Mouse (Mus musculus) left cerebral cortex, postnatal 10 days (tissue): ENCODE data around the gene Zfp800. TPM values are rescaled to one million over a fixed set of nuclear protein-coding genes. Genes with fewer than 3 reads are reported as not detected.
A peak's percentile ranks its signal among the peaks of the same experiment; 100 is the strongest.

ENCODE experiments used
- DNase-seq, 2 experiments: peaks; one replicate each; pipeline ENCODE4 v3.0.0; 2021 to 2022; ENCODE audit warnings: low spot score in 2 of 2, mixed read lengths in 1 of 2; ENCODE audit errors: extremely low spot score in 1 of 2
- intact Hi-C: fragments of 180-260 bp; cut with DNase I; formaldehyde crosslinking; loops from one replicate; pipeline ENCODE4 v1.15.1; 2025
- total RNA-seq, 2 experiments: library from RNA; stranded (reverse); gene quantifications; 2 replicates each; pipeline ENCODE4 v1.2.3; 2021

The Zfp800 gene
- total RNA-seq, 2 experiments from 2014 or later: 14.2 to 16.0 TPM

- intact Hi-C loops: no loop called here
- DNase-seq: no peak
These were observed 75.4 kb downstream of the Zfp800 start for GRCm38 (mm10) chr6:28322399-28322798.

GRCm38 (mm10) chr6:28319648-28320270, 78.0 kb downstream of the Zfp800 start:
- intact Hi-C loops: no loop called here
- no peak for DNase-seq

DNA sequence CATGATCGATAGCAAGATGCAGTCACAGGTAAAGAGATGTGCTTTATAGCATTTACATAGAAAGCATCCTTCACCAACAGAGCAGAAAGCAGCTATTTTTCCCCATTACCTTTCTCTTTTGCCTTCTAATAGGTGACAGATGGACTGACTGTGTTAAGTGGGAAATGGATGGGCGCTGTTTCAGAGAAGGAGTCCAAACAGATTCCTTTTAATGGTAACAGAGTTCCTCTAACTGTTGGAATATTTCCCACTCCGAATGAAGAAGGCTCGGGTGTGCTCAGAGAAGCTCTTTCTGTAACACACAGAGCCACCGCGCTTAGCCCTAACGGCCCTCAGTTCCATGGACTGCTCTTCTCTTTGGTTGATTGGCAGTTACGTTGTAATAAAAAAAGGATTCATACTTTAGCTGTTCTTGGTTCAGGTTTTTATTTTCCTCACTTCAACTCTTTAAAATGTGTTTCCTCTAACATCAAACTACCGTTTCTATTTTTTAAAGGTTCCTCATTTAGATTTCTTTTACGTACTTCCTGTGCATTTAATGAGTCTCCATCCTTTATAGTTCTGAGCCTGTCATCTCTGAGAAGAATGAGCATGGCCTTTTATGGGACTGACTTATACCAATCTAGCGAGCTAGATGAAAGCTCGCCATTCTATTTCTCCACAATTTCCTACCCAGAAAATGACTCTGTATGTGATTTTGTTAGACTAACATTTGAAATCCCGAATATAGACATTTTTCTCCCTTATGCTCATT, 78.8 kb downstream of the Zfp800 start:
- intact Hi-C loops: no loop called here
- no peak for DNase-seq

DNA sequence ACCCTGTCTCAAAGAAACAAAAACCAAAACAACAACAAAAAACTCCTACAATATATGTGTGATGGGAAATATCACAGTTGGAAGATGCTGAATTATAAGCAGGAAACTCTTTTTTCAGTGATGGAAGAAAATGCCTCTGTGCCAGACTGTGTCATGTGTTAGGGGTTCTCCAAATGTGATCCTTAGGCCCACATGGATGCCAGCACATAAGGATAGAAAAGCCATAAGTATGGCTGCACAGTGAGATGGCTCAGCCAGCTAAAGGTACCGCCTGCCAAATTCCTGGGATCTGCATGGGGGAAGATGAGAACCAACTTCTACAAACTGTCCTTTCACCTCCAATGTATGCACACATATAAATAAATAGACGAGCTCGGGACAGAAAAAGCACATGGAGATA, 82.6 kb downstream of the Zfp800 start:
- intact Hi-C loops: no loop called here
- DNase-seq: no peak

- no peak for DNase-seq
- intact Hi-C loops: no loop called here
These were observed 85.7 kb downstream of the Zfp800 start for GRCm38 (mm10) chr6:28312067-28312466.

DNA sequence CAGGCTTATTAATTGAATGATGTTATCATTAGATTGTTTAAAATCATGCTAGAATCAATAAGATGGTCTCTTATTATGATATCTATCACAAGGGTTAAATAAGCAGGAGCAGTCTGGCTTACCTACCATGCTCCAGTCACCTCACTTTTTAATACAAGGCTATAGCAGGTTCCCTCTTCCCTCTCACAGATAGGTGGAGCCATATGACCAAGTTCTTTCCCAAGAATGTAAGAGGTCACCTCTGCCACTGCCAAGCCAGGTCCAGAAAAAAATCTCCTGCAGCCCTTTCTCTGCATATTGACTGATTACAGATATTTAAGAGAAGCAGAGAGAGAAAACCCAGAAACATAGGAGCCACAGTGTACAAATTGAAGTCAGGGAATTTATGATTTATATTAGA, 88.1 kb downstream of the Zfp800 start:
- intact Hi-C loops: no loop called here
- DNase-seq: no peak

GRCm38 (mm10) chr6:28308929-28309328, 88.9 kb downstream of the Zfp800 start:
- intact Hi-C loops: no loop called here

DNA sequence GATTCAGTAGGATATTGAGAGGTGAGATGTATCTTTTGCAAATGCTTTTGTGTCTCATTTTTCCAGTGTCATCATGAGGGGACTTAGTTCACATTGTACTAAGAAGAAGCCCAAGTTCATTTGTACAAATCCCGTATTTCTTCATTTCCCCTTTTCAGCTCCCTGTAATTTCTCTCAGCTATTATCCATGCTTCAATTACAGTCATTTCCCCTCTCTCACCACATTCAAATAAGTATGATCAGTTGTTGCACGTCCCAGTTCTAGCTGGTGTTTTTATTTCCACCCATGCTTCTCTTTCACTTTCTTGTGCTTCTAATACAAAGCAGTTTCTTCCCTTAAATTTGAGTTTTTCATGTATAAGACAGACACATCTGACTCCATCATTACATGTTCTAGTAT, 91.1 kb downstream of the Zfp800 start:
- intact Hi-C loops: no loop called here
- DNase-seq: no peak

More at GRCm38 (mm10) chr6:28308929-28309328, 88.9 kb downstream of the Zfp800 start:
- no peak for DNase-seq

GRCm38 (mm10) chr6:28296306-28296705, 101.5 kb downstream of the Zfp800 start:
- intact Hi-C loops: no loop called here
- DNase-seq: no peak

- intact Hi-C loops: no loop called here
These were observed 102.2 kb downstream of the Zfp800 start for GRCm38 (mm10) chr6:28295581-28295980.

DNA sequence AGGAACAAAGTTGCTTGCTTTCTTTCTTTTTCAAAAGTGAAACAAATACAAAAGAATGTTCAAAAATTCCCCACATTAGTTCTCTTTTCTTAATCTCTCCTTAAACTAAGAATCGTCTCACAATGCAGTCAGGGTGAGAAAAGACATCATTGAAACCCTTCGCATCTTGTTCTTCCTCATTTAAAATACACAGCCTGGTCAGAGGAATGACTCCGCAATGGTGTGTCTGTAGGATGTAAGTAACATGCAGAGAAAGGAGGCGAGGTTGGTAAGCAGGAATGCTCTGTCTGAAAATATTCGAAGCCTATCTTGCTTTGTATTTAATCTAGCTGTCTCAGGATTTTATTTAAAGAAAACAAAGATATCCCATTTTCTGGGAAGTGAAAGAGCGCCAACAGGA, 105.0 kb downstream of the Zfp800 start:
- DNase-seq: no peak
- intact Hi-C loops: no loop called here

More at GRCm38 (mm10) chr6:28295581-28295980, 102.2 kb downstream of the Zfp800 start:
- DNase-seq: no peak

DNA sequence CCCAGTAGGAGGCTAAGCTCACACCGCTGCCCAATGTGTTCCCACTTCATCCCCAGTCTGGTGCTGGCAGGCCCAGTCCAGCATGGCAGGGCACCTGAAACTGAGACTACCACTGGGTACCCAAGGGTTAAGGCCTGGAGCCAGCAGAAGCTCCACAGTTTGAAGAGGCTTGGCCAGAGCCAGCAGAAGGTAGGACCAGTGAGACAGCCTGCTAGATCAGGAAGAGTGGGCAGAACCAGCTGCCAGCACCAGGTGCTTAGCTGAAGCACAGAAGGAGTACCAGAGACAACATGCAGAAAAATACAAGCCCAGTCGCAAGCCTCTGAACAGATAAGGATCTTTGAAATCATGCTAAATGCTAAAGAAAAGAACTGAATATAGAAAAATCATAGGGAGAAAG, 117.9 kb downstream of the Zfp800 start:
- intact Hi-C loops: no loop called here
- DNase-seq: peak; percentile 21 to 27

DNA sequence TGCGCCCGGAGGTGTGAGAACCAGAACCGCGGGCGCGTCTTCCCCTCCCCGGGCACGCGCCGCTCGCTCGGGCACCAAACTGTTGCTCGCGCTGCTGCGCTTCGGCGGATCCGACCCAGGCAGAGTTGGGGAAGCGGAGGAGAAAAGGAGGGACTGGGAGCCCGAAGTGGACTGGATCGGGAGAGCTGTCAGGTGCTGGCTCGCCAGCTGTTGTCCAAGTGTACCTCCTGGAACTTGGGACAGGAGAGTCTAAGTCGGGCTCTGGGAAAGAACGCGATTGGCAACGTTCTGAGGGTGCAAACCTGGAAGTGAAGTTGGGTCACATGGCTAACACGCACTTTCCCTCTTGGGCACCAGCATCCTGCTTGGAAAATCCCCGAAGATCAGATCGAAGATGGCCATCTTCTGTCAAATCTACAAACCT, 135.6 kb downstream of the Zfp800 start:
- DNase-seq: peak in 1 of 2 experiments; percentile 43
- intact Hi-C loops: no loop called here

GRCm38 (mm10) chr6:28261307-28262197, 136.3 kb downstream of the Zfp800 start:
- intact Hi-C loops: no loop called here
- peak; percentile 83 to 94 for DNase-seq

- intact Hi-C loops: no loop called here
- peak in 1 of 2 experiments; percentile 62 for DNase-seq
These were observed 137.2 kb downstream of the Zfp800 start for GRCm38 (mm10) chr6:28260425-28261191.

DNA sequence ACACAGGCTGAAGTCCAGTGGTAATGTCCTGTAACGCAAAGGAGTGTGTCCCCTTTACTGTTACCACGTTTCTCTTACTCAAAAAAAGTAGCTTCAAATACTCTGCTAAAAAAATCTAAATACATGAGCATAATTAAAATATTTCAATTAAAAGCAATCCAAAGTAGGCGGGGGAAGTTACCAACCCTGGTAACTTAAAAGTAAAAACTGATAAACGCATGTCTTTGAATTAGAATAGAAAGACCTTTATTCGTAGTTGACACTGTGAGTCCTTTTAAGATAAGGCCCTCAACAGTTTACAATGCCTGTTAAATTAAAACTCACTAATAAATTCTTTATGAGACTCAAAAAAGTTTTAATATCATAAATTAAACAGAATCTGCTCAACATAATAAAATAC, 138.1 kb downstream of the Zfp800 start:
- intact Hi-C loops: no loop called here
- DNase-seq: no peak

- intact Hi-C loops: no loop called here
- DNase-seq: no peak
These were observed 139.4 kb downstream of the Zfp800 start for GRCm38 (mm10) chr6:28258440-28258839.

- DNase-seq: no peak
- intact Hi-C loops: no loop called here
These were observed 140.0 kb downstream of the Zfp800 start for GRCm38 (mm10) chr6:28257772-28258171.

GRCm38 (mm10) chr6:28252790-28253189, 145.0 kb downstream of the Zfp800 start:
- no peak for DNase-seq
- intact Hi-C loops: no loop called here
